Mouse (Mus musculus) forebrain, embryonic 16.5 days (tissue): ENCODE measurements around the gene Dpyd. TPM values are rescaled to one million over a fixed set of nuclear protein-coding genes. Genes with fewer than 3 reads are reported as not detected.

Experiments used
- ATAC-seq: fragments of 200-750 bp; cut with Nextera tagmentation; 2 replicates; pipeline ENCODE4 v1.8.0; 2017; ENCODE audit warnings: mild to moderate bottlenecking, moderate library complexity
- H3K27ac ChIP-seq: fragments of 300-500 bp; sonication (generic); 2 replicates; pipeline ENCODE4 v1.5.1; 2014; ENCODE audit warnings: low read length, control low read depth
- H3K27me3 ChIP-seq: fragments of 300-500 bp; sonication (generic); replicated peaks from 2 replicates; pipeline ENCODE4 v1.6.1; 2014; ENCODE audit warnings: low read length; ENCODE audit not compliant: control insufficient read depth, insufficient read depth
- H3K36me3 ChIP-seq: fragments of 300-500 bp; sonication (generic); 2 replicates; pipeline ENCODE4 v1.6.1; 2014; ENCODE audit not compliant: control insufficient read depth, insufficient read depth
- H3K4me1 ChIP-seq: fragments of 300-500 bp; sonication (generic); replicated peaks from 2 replicates; pipeline ENCODE4 v1.6.1; 2014; ENCODE audit warnings: low read length; ENCODE audit not compliant: control insufficient read depth, insufficient read depth
- H3K4me2 ChIP-seq: fragments of 300-500 bp; sonication (generic); 2 replicates; pipeline ENCODE4 v1.6.1; 2014; ENCODE audit warnings: mild to moderate bottlenecking, low read length, control low read depth
- H3K4me3 ChIP-seq: fragments of 300-500 bp; sonication (generic); replicated peaks from 2 replicates; pipeline ENCODE4 v1.5.1; 2014; ENCODE audit warnings: mild to moderate bottlenecking, low read length, control low read depth
- H3K9ac ChIP-seq: fragments of 300-500 bp; sonication (generic); replicated peaks from 2 replicates; pipeline ENCODE4 v1.6.1; 2014; ENCODE audit warnings: low read depth, low read length, control low read depth
- H3K9me3 ChIP-seq: fragments of 300-500 bp; sonication (generic); 2 replicates; pipeline ENCODE4 v1.6.1; 2016; ENCODE audit warnings: low read length; ENCODE audit not compliant: control insufficient read depth
- WGBS: fragments of 180-500 bp; shearing (Covaris S2); extraction: QIAGEN DNeasy Blood & Tissue Kit; methylation state at CpG from one replicate; pipeline ENCODE4 v1.1.7; 2014; 5-methylcytosine and 5-hydroxymethylcytosine counted together
- polyA plus RNA-seq: library from polyadenylated mRNA; unstranded; fragments of >200 nt; fragmentation: Nextera tagmentation; extraction: Ambion mirVana; gene quantifications from 2 replicates; pipeline ENCODE4 v1.2.1, GENCODE M21; 2015

Gene Dpyd
- polyA plus RNA-seq, 1 experiment from 2014 or later, result 8.1 TPM

- WGBS, result 80% methylated on average over 1 of the region's 1 CpGs
- no peak for ATAC-seq
- H3K27ac ChIP-seq, result no peak overlapping the region
- H3K9ac ChIP-seq, result no peak overlapping the region
- no peaks in the 10 kb centered on the region for H3K4me1 ChIP-seq
- H3K4me3 ChIP-seq, result no peak overlapping the region
- H3K27me3 ChIP-seq, result no peaks in the 10 kb centered on the region
- no peaks in the 10 kb centered on the region for H3K9me3 ChIP-seq
- no peaks in the 10 kb centered on the region for H3K36me3 ChIP-seq
- no peak overlapping the region for H3K4me2 ChIP-seq
Observed at GRCm38 (mm10) chr3:119128076-119128475, 566.1 kb downstream of the Dpyd start.

GRCm38 (mm10) chr3:119143034-119143433 lies 581.1 kb downstream of the Dpyd start:
- WGBS, result 51% methylated on average over 5 of the region's 5 CpGs
- Histone ChIP-seq H3K4me1 (peaks cover 4% of the 10 kb centered on the region; the same call in 1 of the 2 replicates), H3K36me3 (no peaks in the 10 kb centered on the region), H3K9me3 (no peaks in the 10 kb centered on the region), H3K27ac (no peak overlapping the region), H3K27me3 (no peaks in the 10 kb centered on the region), H3K4me2 (no peak overlapping the region), H3K4me3 (no peak overlapping the region), H3K9ac (no peak overlapping the region)
- no peak for ATAC-seq

- Histone ChIP-seq H3K27ac (no peak overlapping the region), H3K4me1 (peaks cover 4% of the 10 kb centered on the region; the same call in 1 of the 2 replicates), H3K9ac (no peak overlapping the region), H3K4me3 (no peak overlapping the region), H3K9me3 (no peaks in the 10 kb centered on the region), H3K27me3 (no peaks in the 10 kb centered on the region), H3K4me2 (no peak overlapping the region), H3K36me3 (no peaks in the 10 kb centered on the region)
- WGBS, result 88% methylated on average over 1 of the region's 1 CpGs
- no peak for ATAC-seq
Observed at GRCm38 (mm10) chr3:119144788-119145187, 582.9 kb downstream of the Dpyd start.

GRCm38 (mm10) chr3:119154604-119155444 lies 592.9 kb downstream of the Dpyd start:
- peaks cover 14% of the 10 kb centered on the region for H3K4me1 ChIP-seq
- no peaks in the 10 kb centered on the region for H3K27me3 ChIP-seq
- H3K9ac ChIP-seq, result peak overlapping the region; percentile 39
- H3K4me3 ChIP-seq, result peak overlapping the region; percentile 30
- H3K4me2 ChIP-seq, result peak overlapping the region; percentile 57
- no peaks in the 10 kb centered on the region for H3K36me3 ChIP-seq
- no peaks in the 10 kb centered on the region for H3K9me3 ChIP-seq
- WGBS, result 4% methylated on average over 17 of the region's 17 CpGs
- H3K27ac ChIP-seq, result peak overlapping the region; percentile 70
- ATAC-seq, result peak; percentile 92

- Histone ChIP-seq H3K9me3 (no peaks in the 10 kb centered on the region), H3K27me3 (no peaks in the 10 kb centered on the region), H3K4me2 (no peak overlapping the region), H3K36me3 (no peaks in the 10 kb centered on the region), H3K4me1 (peaks cover 14% of the 10 kb centered on the region), H3K4me3 (no peak overlapping the region), H3K9ac (no peak overlapping the region), H3K27ac (no peak overlapping the region)
- WGBS, result 85% methylated on average over 4 of the region's 4 CpGs
- ATAC-seq, result no peak
Observed at GRCm38 (mm10) chr3:119158670-119159069, 596.7 kb downstream of the Dpyd start.

GRCm38 (mm10) chr3:119165691-119166090 lies 603.8 kb downstream of the Dpyd start:
- WGBS, result 10% methylated on average over 6 of the region's 6 CpGs
- Histone ChIP-seq H3K4me3 (no peak overlapping the region), H3K27me3 (no peaks in the 10 kb centered on the region), H3K9me3 (no peaks in the 10 kb centered on the region), H3K36me3 (no peaks in the 10 kb centered on the region), H3K4me2 (peak overlapping the region; percentile 24), H3K27ac (no peak overlapping the region), H3K9ac (no peak overlapping the region), H3K4me1 (peaks cover 7% of the 10 kb centered on the region)
- peak; percentile 49; the same call in 1 of the 2 replicates for ATAC-seq

GRCm38 (mm10) chr3:119168166-119168565 lies 606.2 kb downstream of the Dpyd start:
- no peaks in the 10 kb centered on the region for H3K9me3 ChIP-seq
- no peak overlapping the region for H3K4me2 ChIP-seq
- H3K27ac ChIP-seq, result no peak overlapping the region
- no peak overlapping the region for H3K9ac ChIP-seq
- 33% methylated on average over 2 of the region's 2 CpGs for WGBS
- H3K27me3 ChIP-seq, result no peaks in the 10 kb centered on the region
- peak; percentile 36; the same call in 1 of the 2 replicates for ATAC-seq
- no peaks in the 10 kb centered on the region for H3K36me3 ChIP-seq
- H3K4me3 ChIP-seq, result no peak overlapping the region
- H3K4me1 ChIP-seq, result peaks cover 7% of the 10 kb centered on the region

GRCm38 (mm10) chr3:119168661-119169060 lies 606.7 kb downstream of the Dpyd start:
- no peak overlapping the region for H3K4me3 ChIP-seq
- 67% methylated on average over 1 of the region's 1 CpGs for WGBS
- no peaks in the 10 kb centered on the region for H3K27me3 ChIP-seq
- H3K36me3 ChIP-seq, result no peaks in the 10 kb centered on the region
- H3K9ac ChIP-seq, result no peak overlapping the region
- no peaks in the 10 kb centered on the region for H3K9me3 ChIP-seq
- H3K4me1 ChIP-seq, result peaks cover 7% of the 10 kb centered on the region
- no peak overlapping the region for H3K27ac ChIP-seq
- no peak overlapping the region for H3K4me2 ChIP-seq
- no peak for ATAC-seq

- ATAC-seq, result no peak
Observed at GRCm38 (mm10) chr3:119183261-119183660, 621.3 kb downstream of the Dpyd start.

More at GRCm38 (mm10) chr3:119183261-119183660, 621.3 kb downstream of the Dpyd start:
- Histone ChIP-seq H3K27ac (no peak overlapping the region), H3K4me2 (no peak overlapping the region), H3K4me1 (no peaks in the 10 kb centered on the region), H3K4me3 (no peak overlapping the region), H3K27me3 (no peaks in the 10 kb centered on the region), H3K9ac (no peak overlapping the region), H3K9me3 (no peaks in the 10 kb centered on the region), H3K36me3 (no peaks in the 10 kb centered on the region)
- WGBS, result 90% methylated on average over 3 of the region's 3 CpGs
